Comparison of ENCODE assay signal across 8 mouse cellular contexts in the genomic region with DNA sequence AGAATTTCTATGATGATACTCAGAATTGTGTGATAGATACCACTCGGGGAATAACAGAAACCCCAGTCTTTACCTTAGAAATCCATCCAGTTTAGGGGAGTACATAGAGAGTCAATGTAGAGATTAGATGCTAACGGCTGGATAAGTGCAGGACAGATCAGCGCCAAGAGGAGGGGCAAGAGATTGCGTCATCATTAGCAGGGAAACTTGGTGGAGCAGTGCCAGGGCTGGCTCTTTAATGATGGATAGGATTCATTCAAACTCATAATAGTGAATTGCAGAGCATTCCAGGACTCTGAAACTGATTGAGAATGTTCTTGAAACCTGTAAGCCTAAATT. TPM values are rescaled to one million over a fixed set of nuclear protein-coding genes. Genes with fewer than 3 reads are reported as not detected.
DNase-seq lines count a peak whose midpoint lies in the region; ATAC-seq and TF ChIP-seq lines count a peak whose summit lies in the region.

No protein-coding gene starts in this region.

- 1% methylated on average over 4 of the region's 4 CpGs for WGBS in spleen, adult 2 months
- under 1% methylated on average over 4 of the region's 4 CpGs for WGBS in hindbrain, embryonic 15.5 days

- H3K27ac ChIP-seq in spleen, adult 2 months (ENCODE audit: insufficient read depth, low read length): peak overlapping the region; percentile 73
- H3K27ac ChIP-seq in gastrocnemius, adult 2 months: peak overlapping the region; percentile 96
- H3K27ac ChIP-seq in hindbrain, embryonic 15.5 days (replicated peaks): peak overlapping the region; percentile 95

- H3K36me3 ChIP-seq in spleen, adult 2 months (ENCODE audit: control insufficient read depth, insufficient read depth, low read length): no peaks in the 10 kb centered on the region
- no peaks in the 10 kb centered on the region for H3K36me3 ChIP-seq in hindbrain, embryonic 15.5 days

- TF ChIP-seq POLR2A in spleen, adult 2 months (IDR thresholded peaks at IDR 0.05; ENCODE audit: low read depth, low read length): no peak

- no peak for TF ChIP-seq CTCF in spleen, adult 2 months (IDR thresholded peaks at IDR 0.05; ENCODE audit: extremely low read depth, insufficient read depth, insufficient read length, insufficient replicate concordance)
- TF ChIP-seq CTCF in gastrocnemius, adult 2 months (IDR thresholded peaks at IDR 0.05): no peak

- H3K4me3 ChIP-seq in spleen, adult 2 months (ENCODE audit: extremely low read depth, insufficient read depth, insufficient read length): peak overlapping the region; percentile 86; the same call in 1 of the 2 replicates
- peak overlapping the region; percentile 97 for H3K4me3 ChIP-seq in gastrocnemius, adult 2 months
- peak overlapping the region; percentile 93 for H3K4me3 ChIP-seq in hindbrain, embryonic 15.5 days

- DNase-seq in spleen, adult 2 months (ENCODE audit: low read depth in 1 of 2, low spot score in 2 of 2): no peak
- DNase-seq in spleen, adult 12 weeks (ENCODE audit: low spot score): no peak
- DNase-seq in cerebellum, postnatal 14 days: peak; percentile 77 to 86
- DNase-seq in gastrocnemius, adult 2 months: peak; percentile 81
- peak; percentile 49 for DNase-seq in left cerebral cortex, adult 11 months (ENCODE audit: low spot score)
- DNase-seq in lung, postnatal 25 days (ENCODE audit: low spot score): peak; percentile 66
- peak; percentile 58 for DNase-seq in right cerebral cortex, adult 18-20 months

- peak overlapping the region; percentile 95 for H3K4me2 ChIP-seq in hindbrain, embryonic 15.5 days

- H3K9ac ChIP-seq in hindbrain, embryonic 15.5 days: peak overlapping the region; percentile 92

- ATAC-seq in hindbrain, embryonic 15.5 days (ENCODE audit: low FRiP score, low read depth): peak; percentile 67

- intact Hi-C loops in gastrocnemius, adult 2 months (cut with DNase I): loop anchor here (1.0 kb wide), 1 partner anchor 30 kb away; the partner anchor contains the start of gene Sidt2

- H3K27me3 ChIP-seq in spleen, adult 2 months (ENCODE audit: control insufficient read depth, insufficient read depth, low read length): no peaks in the 10 kb centered on the region
- H3K27me3 ChIP-seq in hindbrain, embryonic 15.5 days: no peaks in the 10 kb centered on the region

- no peaks in the 10 kb centered on the region for H3K9me3 ChIP-seq in hindbrain, embryonic 15.5 days

- H3K4me1 ChIP-seq in spleen, adult 2 months (ENCODE audit: control insufficient read depth, insufficient read depth, insufficient read length): peaks cover 9% of the 10 kb centered on the region; the same call in 1 of the 2 replicates
- peaks cover 41% of the 10 kb centered on the region for H3K4me1 ChIP-seq in hindbrain, embryonic 15.5 days (replicated peaks)

RNA-seq across cellular contexts. Expression of gene Pafah1b2, which starts 27.3 kb away (rescaled TPM):
- 10.3 and 12.1 TPM in 2 replicates for polyA plus RNA-seq in spleen, adult 2 months (2012; rRNA removed)
- total RNA-seq in gastrocnemius, adult 2 months (2021): 10 to 100 TPM; 28.0 to 29.5 TPM
- 258 and 263 TPM in 2 replicates for polyA plus RNA-seq in hindbrain, embryonic 15.5 days (2015; fragmentation: Nextera tagmentation; extraction: Ambion mirVana)

RNA-seq across cellular contexts. Expression of gene Sik3, which starts 27.4 kb away (rescaled TPM):
- polyA plus RNA-seq in spleen, adult 2 months (2012; rRNA removed): 13.4 and 13.7 TPM in 2 replicates
- total RNA-seq in gastrocnemius, adult 2 months (2021): 10 to 100 TPM; 38.0 to 41.1 TPM
- 11.6 and 12.6 TPM in 2 replicates for polyA plus RNA-seq in hindbrain, embryonic 15.5 days (2015; fragmentation: Nextera tagmentation; extraction: Ambion mirVana)

RNA-seq across cellular contexts. Expression of gene Sidt2, which starts 30.1 kb away (rescaled TPM):
- polyA plus RNA-seq in spleen, adult 2 months (2012; rRNA removed): 322 and 583 TPM in 2 replicates
- 10 to 100 TPM; 66.2 to 72.2 TPM for total RNA-seq in gastrocnemius, adult 2 months (2021)
- 48.3 and 50.7 TPM in 2 replicates for polyA plus RNA-seq in hindbrain, embryonic 15.5 days (2015; fragmentation: Nextera tagmentation; extraction: Ambion mirVana)

RNA-seq across cellular contexts. Expression of gene Tagln, which starts 49.3 kb away (rescaled TPM):
- polyA plus RNA-seq in spleen, adult 2 months (2012; rRNA removed): 103 and 140 TPM in 2 replicates
- total RNA-seq in gastrocnemius, adult 2 months (2021): 10 to 100 TPM; 38.5 to 49.2 TPM
- 6.5 and 7.2 TPM in 2 replicates for polyA plus RNA-seq in hindbrain, embryonic 15.5 days (2015; fragmentation: Nextera tagmentation; extraction: Ambion mirVana)

Comparison
In these comparisons a context has a peak if more than half of its experiments do, and no peak if none do; other contexts are left out.
1. DNase-seq: peak in cerebellum, postnatal 14 days (2 of 2), gastrocnemius, adult 2 months (single experiment), left cerebral cortex, adult 11 months (single experiment), lung, postnatal 25 days (single experiment) and right cerebral cortex, adult 18-20 months (single experiment); none in spleen, adult 2 months (0 of 2) and spleen, adult 12 weeks (single experiment).
2. RNA of gene Pafah1b2, which starts 27.3 kb away (polyA plus RNA-seq): 258 to 263 TPM in hindbrain, embryonic 15.5 days; 10.3 to 12.1 TPM in spleen, adult 2 months; every median in the first group is over 10 times any median in the second.
3. Peak in every context shown above with its lines, with median percentiles within 50 percentile points of each other: H3K27ac ChIP-seq and H3K4me3 ChIP-seq.